Mouse (Mus musculus) bone marrow macrophage, adult 2 months (primary cell): Measurements from ENCODE around the gene Mrpl3. TPM values are rescaled to one million over a fixed set of nuclear protein-coding genes. Genes with fewer than 3 reads are reported as not detected.
"Not testable (repeated sequence)": the region's sequence is repeated elsewhere in the genome, so short reads cannot be mapped to it uniquely, and the experiment has no call there.

Source experiments
- H3K27ac ChIP-seq: 2 replicates; pipeline ENCODE4 v1.5.1; 2012; ENCODE audit warnings: low read depth, low read length; ENCODE audit not compliant: insufficient read depth
- H3K4me1 ChIP-seq: 2 replicates; pipeline ENCODE4 v1.6.1; 2012; ENCODE audit warnings: low read length; ENCODE audit not compliant: control insufficient read depth, insufficient read depth
- H3K4me3 ChIP-seq: 2 replicates; pipeline ENCODE4 v1.5.1; 2012; ENCODE audit warnings: mild to moderate bottlenecking, low read length, moderate library complexity; ENCODE audit not compliant: insufficient read depth
- CTCF ChIP-seq: IDR thresholded peaks from 2 replicates; pipeline ENCODE4 v1.5.1; 2012; ENCODE audit warnings: low read depth, mild to moderate bottlenecking, low read length, moderate library complexity
- POLR2A ChIP-seq: IDR thresholded peaks from 2 replicates; pipeline ENCODE4 v1.6.1; 2012; ENCODE audit warnings: mild to moderate bottlenecking, low read depth, low read length, borderline replicate concordance
- polyA plus RNA-seq: library from polyadenylated mRNA; stranded (reverse); fragments of >200 nt; gene quantifications from 2 replicates; pipeline ENCODE4 v1.2.4, GENCODE M21; 2012; ENCODE audit not compliant: missing spikeins, insufficient read depth, insufficient read length

Mrpl3 gene
- polyA plus RNA-seq, 1 experiment, result 43.1 TPM

GRCm38 (mm10) chr9:105103893-105104292 is 50.9 kb downstream of the Mrpl3 start:
- H3K4me3 ChIP-seq, result no peak overlapping the region
- no peaks in the 10 kb centered on the region for H3K4me1 ChIP-seq
- no peak overlapping the region for H3K27ac ChIP-seq
- TF ChIP-seq POLR2A (no peak), CTCF (no peak)

- not testable (repeated sequence) for H3K4me1 ChIP-seq, H3K4me3 ChIP-seq, H3K27ac ChIP-seq
These were observed 72.2 kb downstream of the Mrpl3 start for GRCm38 (mm10) chr9:105125206-105125605.

Other genes starting within 250 kb of the Mrpl3 start
- gene Nudt16, start 78.6 kb downstream of the Mrpl3 start, polyA plus RNA-seq, result 16.1 and 16.8 TPM in 2 replicates
- gene 1700080E11Rik, start 91.9 kb downstream of the Mrpl3 start, polyA plus RNA-seq, result not detected in 2 replicates